Mouse (Mus musculus) frontal cortex, adult 2 months (tissue): ENCODE results near the gene Gm49395. TPM values are rescaled to one million over a fixed set of nuclear protein-coding genes. Genes with fewer than 3 reads are reported as not detected.

Experiments used
- DNase-seq, 2 experiments: peaks; one replicate each; pipeline ENCODE4 v3.0.0; 2022; ENCODE audit warnings: low spot score in 1 of 2; ENCODE audit errors: extremely low spot score in 1 of 2
- polyA plus RNA-seq: library from polyadenylated mRNA; depleted of rRNA; stranded (reverse); fragments of >200 nt; gene quantifications from 2 replicates; pipeline ENCODE4 v1.2.3, GENCODE M21; 2012

The Gm49395 gene
- polyA plus RNA-seq, 1 experiment, result 0.52 TPM

- no peak for DNase-seq
These were observed 1.1 kb downstream of the Gm49395 start for GRCm38 (mm10) chr13:115100381-115101177.

GRCm38 (mm10) chr13:115099381-115099780, 2.3 kb downstream of the Gm49395 start:
- no peak for DNase-seq

- no peak for DNase-seq
These were observed 3.5 kb downstream of the Gm49395 start for GRCm38 (mm10) chr13:115098227-115098626.

- DNase-seq, result no peak
These were observed 4.8 kb downstream of the Gm49395 start for GRCm38 (mm10) chr13:115096965-115097364.

GRCm38 (mm10) chr13:115096216-115096615, 5.5 kb downstream of the Gm49395 start:
- no peak for DNase-seq

- no peak for DNase-seq
These were observed 6.3 kb downstream of the Gm49395 start for GRCm38 (mm10) chr13:115095392-115095791.

- no peak for DNase-seq
These were observed 10.2 kb downstream of the Gm49395 start for GRCm38 (mm10) chr13:115091511-115091910.

GRCm38 (mm10) chr13:115090977-115091445, 10.7 kb downstream of the Gm49395 start:
- no peak for DNase-seq

- DNase-seq, result peak; percentile 92 to 97
These were observed 11.4 kb downstream of the Gm49395 start, which contains the start of gene Pelo for GRCm38 (mm10) chr13:115090069-115090976. Pelo (minus strand) TSS chr13:115090186.

GRCm38 (mm10) chr13:115089395-115090025, 12.2 kb downstream of the Gm49395 start:
- DNase-seq, result peak in 1 of 2 experiments; percentile 12

- no peak for DNase-seq
These were observed 12.7 kb downstream of the Gm49395 start for GRCm38 (mm10) chr13:115089020-115089394.

GRCm38 (mm10) chr13:115085974-115086373, 15.7 kb downstream of the Gm49395 start:
- DNase-seq, result no peak

GRCm38 (mm10) chr13:115082339-115082738, 19.4 kb downstream of the Gm49395 start:
- DNase-seq, result no peak

- DNase-seq, result no peak
These were observed 21.6 kb downstream of the Gm49395 start for GRCm38 (mm10) chr13:115079996-115080585.

GRCm38 (mm10) chr13:115078997-115079685, 22.6 kb downstream of the Gm49395 start:
- DNase-seq, result no peak

GRCm38 (mm10) chr13:115077346-115078134, 24.2 kb downstream of the Gm49395 start:
- DNase-seq, result no peak

- no peak for DNase-seq
These were observed 29.3 kb downstream of the Gm49395 start for GRCm38 (mm10) chr13:115072386-115072785.

GRCm38 (mm10) chr13:115071431-115071830, 30.3 kb downstream of the Gm49395 start:
- DNase-seq, result no peak

- no peak for DNase-seq
These were observed 33.8 kb downstream of the Gm49395 start for GRCm38 (mm10) chr13:115067968-115068330.
